Mouse (Mus musculus): ENCODE data around the gene Bcas1.

Bcas1 gene

DNA sequence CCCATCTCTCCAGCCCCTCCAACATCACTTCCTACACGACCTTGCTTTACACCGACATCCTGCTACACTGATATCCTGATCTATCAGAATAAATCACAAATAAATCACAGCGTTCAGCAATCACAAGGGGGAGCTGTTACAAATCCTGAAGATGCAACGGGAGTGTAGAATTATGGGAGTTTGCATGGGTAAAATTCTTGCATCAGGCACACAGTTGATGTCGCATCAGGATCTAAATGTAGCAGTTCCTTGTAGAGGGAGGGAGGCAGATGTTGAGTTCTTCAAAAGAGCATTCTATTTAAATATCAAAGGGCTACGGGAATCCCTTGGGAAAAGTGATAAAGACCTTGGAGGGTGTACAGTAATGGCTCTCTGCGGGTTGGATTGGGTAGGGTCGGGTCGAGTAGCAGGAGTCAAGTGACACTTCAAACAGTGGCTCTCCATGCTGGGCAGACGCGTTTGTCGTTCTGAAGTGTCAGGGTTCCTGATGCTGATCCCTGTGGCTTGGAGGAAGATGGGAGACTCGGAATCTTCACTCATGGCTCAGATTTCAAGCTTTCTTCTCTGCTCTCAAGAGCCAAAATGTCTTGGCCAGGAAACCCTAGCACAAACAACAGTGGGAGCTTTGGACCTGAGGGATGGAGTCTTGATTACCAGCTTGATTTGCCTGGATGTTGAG, 16.0 kb downstream of the Bcas1 start:
- no peak for DNase-seq

DNA sequence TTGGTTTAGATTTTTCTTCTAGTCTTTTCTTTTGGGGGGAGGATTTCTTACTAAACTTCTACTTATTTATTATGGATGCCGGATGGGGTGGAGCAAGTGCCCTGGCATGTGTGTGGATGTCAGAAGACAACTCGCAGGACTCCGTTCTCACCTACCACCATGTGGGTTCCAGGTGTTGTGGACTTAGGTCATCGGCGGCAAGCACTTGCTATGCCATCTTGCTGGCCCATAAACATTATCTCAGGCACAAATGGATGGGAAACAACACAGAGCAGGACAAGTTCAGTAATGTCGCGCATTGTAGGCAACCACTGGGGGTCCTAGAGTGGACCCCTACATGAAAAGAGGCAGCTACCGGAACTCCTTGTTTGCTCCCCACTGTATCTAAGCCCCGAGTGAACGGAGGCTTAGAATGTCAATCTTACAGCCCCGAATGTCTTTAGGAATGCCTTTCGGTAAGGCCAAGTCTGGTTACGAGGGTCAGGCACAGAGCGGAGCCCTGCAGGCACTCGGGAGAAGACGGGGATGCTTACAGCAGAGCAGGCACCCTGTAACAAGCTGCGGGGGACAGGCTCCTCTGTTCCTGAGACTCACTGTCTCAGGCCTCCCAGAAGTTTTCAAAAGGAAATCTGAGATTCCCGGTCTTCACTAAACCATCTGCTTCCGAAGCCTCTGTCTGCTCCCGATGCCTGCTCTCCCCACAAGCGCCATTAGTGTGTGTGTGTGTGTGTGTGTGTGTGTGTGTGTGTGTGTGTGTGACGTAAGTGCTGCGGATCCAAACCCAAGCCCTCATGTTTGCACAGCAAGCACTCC, 16.8 kb downstream of the Bcas1 start:
- no peak for DNase-seq

DNA sequence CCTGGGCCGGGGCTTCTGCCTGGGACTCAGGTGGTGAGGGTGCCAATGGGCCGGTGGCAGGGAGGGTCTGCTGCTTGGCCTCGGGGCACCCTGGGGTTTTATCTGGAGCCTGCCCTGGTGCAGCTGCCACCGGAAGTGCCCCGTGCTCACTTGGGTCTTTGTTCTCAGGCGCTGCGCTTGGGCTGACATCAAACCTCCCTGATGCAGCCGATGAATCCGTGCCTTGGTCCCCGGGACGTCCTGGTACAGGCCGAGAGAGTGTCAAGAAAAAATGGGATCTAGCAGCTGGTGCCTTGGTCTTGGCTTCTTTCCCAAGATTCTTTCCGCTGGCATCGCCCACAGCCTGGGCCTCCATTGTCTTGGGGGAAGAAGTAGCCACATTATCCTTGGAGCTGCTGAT, 21.2 kb downstream of the Bcas1 start:
- no peak for DNase-seq

DNA sequence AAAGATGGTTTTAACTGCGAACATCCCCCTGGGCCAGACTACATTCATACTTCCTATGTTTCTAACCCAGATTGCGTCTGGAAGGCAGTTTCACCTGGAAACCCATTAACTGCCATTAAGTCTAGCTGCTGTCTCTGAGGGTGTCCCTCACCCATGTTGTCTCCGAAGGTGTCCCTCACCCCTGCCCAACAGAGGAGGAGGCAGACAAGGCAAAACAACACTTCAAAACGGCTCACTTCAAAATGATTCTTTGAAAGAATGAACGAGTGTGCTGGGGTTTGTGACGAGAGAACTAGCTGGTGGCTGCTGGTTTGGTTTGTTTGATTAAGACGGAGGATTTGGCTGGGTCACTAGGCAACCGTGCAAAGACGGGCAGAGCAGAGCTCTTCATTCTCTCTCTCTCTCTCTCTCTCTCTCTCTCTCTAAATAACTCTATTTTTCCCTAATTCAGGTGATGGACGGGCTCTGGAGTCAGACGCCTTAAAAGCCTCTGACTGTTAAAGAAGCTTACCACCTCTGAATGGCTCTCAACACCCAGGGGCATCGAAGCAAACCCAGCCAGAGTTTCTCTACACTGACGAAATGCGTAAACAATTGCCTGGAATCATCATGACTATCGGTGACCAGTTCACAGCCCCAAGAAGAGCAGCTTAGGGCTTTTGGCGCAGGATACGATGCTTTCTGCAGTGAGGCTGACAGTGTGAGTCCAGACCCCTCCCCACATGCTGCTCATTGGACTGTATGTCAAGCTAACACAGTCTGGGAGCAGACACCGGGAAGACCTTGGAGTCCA, 22.7 kb downstream of the Bcas1 start:
- DNase-seq, result no peak

DNA sequence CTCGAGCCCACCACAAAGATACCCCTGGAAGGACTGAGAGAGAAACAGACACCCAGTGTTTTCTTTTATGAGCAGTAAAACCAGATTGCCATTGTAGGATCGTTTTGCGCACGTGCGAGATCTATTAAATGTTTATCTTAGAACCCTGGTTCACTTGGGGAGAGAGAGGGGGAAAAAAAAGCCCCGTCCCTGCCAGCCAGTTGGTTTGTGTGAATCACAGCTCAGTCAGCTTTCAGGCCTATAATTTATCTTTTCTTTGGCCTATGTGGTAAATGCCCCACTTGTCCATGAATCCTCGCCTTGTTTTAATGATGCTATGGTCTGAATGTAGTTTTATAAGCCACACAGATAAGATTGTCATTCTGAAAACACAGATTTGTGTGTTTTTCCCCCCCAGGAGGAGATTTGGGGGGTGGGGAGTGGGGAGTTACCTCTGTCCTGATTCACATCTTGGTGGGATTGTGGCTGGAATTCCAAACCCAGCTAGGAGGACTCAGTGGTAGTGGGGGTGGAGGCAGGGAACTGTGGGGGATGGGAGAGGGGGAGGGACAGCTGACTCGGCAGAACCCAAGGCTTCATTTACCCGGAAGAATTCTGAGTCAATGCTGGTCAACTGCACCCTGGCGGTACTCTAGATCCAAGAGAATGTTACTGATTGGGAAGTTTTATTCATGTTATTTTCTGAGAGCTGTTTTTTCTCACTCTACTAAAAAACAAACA, 23.8 kb downstream of the Bcas1 start:
- no peak for DNase-seq

DNA sequence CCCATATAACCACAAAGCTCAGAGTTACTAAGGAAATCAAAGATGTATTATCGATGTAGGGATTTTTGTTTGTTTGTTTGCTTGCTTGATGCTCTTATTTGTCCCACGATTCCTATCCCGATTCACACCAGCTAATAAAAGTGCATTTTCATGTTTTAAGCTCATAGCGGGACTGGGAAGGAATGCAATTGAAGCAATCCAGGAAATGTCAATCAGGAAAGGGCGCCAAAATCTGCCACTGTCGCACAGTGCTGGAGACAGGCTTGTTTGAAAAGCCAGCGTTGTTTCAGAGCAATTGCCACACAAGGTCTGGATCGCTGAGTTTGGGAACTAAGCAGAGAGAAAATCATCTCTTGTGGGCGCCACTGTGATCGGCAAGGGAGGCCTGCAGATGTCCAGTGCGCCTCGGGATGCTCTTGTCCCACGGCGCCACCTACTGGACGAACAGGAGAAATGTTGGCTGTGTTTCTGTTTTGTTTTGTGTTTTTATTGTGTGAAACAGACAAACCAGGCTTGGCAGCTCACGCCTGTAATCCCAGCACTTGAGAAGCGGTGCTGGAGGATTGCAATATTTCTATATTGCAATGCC, 26.3 kb downstream of the Bcas1 start:
- DNase-seq, result peak; percentile 81

DNA sequence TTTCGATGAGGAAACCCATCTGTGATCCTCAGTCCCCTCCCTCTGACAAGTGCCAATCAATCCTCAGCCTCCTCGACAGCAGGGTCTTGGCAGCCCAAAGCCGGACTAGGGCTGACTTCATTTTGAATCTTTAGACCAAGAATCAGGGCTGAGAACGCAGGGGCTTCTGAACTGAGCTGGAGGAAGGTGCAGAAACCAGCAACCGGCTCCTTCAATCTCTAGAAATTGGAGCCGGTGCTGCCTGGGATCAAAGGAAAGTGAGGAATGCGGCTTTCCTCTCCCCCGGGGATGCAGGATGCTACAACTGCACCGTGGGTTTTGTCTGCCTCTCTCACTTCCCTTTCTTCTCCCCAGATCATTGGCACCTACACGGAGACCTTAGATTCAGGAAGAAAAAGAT, 27.0 kb downstream of the Bcas1 start:
- DNase-seq, result no peak

DNA sequence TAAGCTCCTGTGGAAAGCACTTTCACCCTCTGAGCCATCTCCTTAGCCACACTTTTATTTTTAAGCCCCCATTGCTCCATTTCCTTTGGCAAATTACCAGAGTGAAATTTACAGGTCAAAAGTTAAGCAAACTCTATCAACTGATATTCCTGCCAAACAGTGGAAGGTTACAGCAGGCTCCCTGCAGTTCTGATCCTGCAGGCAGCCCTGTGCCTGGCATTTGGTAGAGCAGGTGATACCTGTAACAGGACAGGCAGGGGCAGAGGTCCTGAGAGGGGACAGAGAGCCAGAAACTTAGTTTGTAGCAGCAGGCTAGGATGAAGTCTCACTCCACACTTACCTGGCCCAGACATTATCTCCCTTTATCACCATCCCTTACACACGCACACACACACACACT, 35.7 kb downstream of the Bcas1 start:
- no peak for DNase-seq

DNA sequence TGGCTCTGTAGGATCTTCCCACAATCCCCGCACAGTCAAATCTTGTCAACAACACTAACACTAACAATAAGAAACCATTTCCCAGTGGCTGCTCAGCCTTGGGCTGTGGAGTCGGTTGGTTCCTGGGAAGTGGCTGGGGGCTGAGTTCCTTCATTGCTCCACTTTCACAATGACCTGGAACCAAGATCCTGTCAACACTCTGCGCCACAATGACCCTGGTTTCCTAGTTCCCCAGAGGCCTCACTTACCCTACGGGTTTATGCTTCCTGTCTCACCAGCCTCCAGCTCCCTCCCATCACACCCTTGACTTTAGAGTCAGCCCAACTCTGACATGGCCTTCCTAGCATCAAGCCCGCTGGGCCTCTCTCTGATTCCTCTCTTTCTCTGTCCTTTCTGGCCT, 39.3 kb downstream of the Bcas1 start:
- DNase-seq, result no peak

DNA sequence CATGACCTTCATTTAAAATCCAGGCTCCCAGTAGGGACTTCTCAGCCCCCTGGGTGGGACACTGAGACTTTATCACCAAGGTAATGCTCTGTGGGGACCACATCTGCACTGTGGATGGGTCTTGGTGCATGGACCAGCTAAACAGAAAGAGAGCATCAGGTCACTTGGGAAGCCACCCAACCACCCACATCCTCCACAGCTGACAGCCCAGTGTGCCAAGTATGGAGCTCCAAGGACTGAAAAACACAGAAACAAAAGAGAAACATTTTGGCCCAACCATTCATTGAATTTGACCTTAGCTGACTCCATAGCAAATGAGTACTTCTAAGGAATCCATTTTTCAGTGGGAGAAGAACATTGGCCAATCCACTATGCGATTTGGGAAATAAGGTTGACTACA, 42.1 kb downstream of the Bcas1 start:
- DNase-seq, result no peak

DNA sequence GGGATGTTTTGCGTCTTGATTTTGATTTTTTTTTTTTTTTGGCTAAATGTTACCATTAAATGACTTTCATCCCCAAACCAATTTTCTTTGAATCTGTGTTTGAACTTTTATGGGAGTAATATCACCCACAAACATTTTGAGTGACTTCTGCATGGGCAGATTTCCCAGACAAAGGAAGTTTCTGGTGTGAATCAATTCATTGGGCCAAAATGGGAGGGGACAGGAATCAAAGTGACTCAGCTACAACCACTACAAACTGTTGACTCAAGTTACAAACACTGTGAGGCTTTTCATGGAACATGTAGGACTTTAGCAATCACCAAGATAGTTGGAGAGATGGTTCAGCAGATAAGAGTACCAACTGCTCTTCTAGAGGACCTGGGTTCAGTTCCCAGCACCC, 42.9 kb downstream of the Bcas1 start:
- no peak for DNase-seq

DNA sequence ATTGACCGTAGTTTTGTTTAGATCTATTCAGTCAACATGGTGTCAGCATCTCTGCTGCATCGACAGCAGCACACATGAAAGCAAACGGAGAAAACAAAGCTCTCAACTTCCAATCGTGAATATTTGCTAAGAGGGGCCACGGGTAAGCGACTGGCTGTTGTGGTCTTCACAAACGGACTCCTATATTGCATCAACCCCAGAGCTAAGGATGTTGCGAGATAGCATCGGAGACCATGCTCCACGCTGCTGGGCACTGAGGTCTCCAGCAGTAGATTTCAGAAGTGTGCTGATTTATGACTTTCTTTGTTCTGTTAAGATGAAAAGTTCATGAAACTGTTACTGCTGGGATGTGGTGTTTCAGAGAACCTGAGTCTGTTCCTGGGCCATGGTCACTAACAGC, 54.3 kb downstream of the Bcas1 start:
- no peak for DNase-seq

DNA sequence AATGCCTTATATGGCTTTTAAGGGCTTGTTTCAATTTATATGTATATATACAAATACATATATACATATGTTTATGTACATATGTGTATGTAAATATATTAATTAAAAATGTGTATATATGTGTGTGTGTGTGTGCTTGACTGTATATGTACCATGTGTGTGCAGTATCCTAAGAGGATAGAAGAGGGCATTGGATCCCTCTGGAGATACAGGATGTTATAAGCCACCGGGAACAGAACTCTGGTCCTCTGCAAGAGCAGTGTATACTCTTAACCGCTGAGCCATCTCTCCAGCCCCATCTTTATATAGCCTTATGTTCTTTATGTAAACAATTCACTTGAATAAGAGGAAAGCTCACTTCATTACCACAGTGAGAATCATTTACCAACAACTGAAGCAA, 62.0 kb downstream of the Bcas1 start:
- no peak for DNase-seq

DNA sequence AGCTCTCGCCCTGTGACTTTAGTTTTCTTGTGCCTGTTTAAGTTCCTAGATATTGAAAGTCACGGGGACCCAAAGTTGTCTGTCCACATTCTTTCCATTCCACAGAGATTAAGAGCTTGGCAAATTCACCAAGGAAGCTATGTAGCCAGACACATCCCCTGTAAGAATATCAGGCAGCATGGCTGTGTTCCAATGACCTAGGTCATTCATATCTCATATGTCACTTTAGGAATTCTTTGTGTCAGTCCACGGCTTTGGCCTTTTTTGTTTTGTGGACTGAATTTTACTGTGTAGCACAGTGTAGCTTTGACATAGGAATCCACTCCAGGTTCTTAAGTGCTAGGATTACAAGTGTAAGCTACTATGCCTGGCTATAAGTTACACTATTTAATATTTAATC, 62.4 kb downstream of the Bcas1 start:
- DNase-seq, result no peak

DNA sequence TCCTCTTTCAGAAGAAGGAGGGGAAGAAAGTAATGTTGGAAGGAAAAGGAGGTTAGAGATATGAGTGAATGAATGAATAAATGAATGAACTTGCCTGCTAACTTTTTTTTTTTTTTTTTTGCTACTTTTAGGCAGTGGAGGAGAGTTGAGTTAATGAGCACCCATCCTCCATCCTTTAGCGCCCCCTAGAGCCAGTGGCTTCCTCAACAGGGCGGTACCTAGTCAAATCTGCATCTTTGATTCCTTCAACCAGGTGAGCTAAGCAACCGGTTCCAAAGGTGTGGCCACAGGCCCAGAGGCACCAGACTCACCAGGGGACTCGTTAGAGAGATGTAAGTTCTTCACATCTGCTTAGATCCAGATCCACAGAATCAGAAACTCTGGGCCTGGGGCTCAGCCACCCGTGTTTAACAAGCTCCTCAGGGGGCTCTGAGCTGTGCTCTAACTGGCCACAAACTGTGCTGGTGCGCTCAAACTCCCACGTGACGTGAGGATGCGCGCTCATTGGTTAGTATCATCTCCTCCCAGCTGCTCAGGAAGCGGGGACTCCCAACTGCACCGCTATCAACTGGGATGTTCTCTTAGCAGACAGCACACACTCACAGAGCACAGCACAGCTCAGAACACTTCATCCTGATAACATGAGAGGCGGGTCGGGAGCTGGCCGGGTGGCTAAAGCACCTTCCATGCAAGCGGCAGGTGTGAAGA, 70.8 kb downstream of the Bcas1 start:
- peak in 1 of 2 experiments; percentile 49 for DNase-seq

DNA sequence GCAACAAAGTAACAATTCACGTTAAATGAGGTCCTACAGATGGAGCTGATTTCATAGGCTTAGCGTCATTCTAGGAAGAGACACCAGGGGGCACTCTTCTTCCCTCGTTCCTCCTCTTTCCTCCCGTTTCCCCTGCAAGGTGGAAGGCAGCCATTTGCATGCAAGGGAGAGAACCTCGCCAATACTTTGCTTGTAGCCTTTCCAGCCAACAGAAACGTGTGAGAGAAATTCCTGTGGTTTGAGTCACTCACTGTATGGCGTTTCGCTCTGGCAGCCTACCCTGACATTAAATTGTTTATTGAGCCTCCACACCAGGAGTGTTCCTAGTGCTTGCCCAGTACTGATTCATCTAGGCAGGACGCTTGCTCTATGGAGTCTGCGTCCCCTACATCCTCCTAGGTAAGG, 72.7 kb downstream of the Bcas1 start:
- peak; percentile 61 to 84 for DNase-seq

DNA sequence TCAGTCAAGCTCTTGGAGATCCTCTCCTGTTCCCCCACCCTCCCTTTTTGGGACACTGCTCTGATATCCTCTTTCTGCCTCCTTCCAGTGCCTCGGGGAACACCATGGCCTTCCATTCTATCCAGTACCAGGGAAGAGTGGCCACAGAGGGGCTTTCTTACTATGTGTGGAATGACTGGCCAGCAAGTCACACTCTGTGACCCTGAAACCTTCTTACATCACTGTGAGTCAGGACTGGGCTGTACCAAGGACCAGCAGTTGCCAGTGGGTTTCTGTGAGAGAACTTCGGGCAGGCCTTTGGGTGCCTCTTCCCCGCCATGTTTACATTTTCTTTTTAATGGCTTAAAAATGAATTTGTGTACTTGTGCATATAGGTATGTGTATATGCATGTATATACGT, 75.4 kb downstream of the Bcas1 start:
- DNase-seq, result no peak

DNA sequence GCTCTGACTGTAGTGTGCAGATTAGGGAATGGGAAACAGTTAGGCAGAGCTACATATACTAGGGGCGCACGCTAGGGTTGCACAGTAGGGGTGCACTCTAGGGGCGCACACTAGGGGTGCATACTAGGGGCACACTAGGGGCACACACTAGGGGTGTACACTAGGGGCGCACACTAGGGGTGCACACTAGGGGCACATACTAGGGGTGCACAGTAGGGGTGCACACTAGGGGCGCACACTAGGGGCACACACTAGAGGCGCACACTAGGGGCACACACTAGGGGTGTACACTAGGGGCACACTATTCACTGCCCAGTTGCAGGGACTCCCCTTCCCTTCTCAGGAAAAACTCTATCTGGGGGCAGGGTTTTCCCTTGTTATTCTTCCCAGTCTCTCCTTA, 75.8 kb downstream of the Bcas1 start:
- no peak for DNase-seq

DNA sequence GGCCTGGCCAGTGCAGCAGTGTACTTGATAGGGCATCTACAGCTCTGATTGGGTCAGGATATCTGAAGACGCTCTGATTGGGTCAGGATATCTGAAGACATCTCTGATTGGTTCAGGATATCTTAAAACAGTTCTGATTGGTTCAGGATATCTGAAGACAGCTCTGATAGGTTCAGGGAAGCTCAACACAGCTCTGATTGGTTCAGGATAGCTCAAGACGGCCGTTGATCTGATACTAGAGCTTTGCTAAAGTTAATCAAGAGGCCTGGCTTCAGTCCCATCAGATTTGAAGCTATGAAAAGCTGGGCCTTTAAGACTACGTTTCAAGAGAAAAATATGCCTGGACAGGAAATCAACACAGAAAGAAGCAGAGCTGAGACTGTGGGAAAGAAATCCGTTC, 77.9 kb downstream of the Bcas1 start:
- DNase-seq, result no peak

DNA sequence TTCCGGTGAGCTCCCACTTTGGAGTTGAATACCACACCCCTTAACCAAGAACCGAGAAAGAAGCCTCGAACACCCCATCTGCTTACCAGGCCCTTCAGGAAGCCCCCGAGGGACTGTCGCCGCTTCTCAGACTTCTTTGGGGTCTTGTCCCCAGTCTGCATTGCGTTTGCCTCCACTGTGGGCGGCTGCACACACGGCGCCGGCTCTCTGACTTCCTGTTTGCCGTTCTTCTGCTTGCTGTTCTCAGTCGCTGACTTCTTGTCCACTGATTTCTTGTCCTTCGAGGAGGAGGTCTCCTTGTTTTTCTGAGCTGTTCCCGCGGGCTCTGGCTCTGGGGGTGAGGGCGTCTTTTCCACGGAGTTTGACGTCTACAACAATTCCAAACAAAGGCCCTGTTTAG, 78.5 kb downstream of the Bcas1 start:
- no peak for DNase-seq

DNA sequence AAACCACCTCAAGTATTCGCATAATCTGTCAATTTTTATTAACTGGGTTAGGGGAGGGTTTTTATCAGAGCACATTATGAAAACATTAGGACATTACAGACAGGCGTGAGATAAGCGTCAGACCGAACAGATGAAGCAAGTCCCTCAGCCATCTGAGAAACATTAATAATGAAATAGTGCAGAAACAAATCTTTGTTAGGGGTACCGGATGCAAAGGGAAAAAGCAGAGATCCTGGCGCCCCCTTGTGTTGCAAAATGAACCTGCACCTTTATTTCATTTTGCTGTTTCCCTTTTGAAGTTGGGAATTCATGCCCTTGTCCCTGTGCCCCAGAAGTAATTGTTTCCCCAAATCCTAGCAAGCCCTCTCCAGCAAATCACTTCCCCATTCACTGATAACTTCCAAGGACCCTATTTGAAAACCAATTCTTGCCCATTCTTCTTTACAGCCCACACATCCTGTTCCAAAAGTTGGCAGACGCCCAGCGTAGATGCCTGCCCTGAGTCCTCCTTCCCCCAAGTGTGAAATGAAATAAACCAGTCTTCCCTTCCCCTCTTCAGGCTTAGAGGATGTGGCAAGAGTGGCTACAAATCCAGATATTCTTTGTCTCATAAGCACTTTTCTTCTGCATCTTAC, 80.4 kb downstream of the Bcas1 start:
- DNase-seq, result peak; percentile 53 to 72

DNA sequence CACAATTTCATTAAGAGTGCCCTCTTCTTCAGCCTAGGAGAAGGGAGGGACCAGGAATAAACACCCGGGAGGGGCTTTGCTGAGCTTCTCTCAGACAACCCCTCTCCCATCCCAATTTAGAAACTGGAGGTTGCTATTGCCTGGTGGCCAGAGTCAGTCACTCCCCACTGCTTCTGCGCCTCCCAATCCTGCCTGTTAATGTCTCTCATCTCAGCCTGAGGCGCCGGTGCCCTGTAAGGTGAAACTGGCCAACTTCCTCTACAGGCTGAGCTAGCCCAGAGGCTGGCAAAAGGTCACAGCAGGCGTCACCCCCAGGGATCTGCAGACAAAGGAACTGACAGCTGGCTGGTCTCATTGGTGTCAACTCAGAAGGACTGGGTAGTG, 82.2 kb downstream of the Bcas1 start:
- DNase-seq, result peak; percentile 72

Measured in lung, postnatal 4 days (tissue).